28 mouse cellular contexts compared by ENCODE assay signal in the genomic region with DNA sequence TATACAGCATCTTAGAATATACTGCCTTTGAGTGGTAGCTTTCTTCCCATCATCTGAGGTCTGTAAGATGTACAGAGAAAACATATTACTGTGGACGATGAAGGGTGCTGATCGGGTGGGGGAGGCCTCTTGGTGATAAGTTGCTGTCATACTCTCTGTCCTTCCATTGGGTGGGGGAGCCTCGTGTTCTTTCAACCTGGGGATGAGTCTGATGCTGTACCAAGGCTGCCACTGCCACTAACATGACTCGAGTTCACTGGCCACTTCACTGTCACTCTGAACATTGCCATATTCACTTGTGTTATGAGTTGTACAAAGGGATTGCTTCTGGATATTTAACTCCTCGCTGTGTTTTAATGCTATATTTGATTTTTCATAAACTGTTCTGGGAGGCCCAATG.
"Had no signal": no experiment of that assay in that cellular context is flagged by ENCODE, and none has a peak within 500 bp of the region (broad histone marks: within the 10 kb centered on the region; RNA-seq: fewer than 3 reads in every experiment).

No protein-coding gene starts in this region.

- H3K9ac ChIP-seq: embryonic facial prominence, embryonic 12.5 days; embryonic facial prominence, embryonic 13.5 days; embryonic facial prominence, embryonic 15.5 days; forebrain, embryonic 12.5 days; forebrain, embryonic 13.5 days; forebrain, embryonic 15.5 days; forebrain, postnatal 0 days had no signal

- H3K4me3 ChIP-seq: embryonic facial prominence, embryonic 10.5 days; embryonic facial prominence, embryonic 12.5 days; embryonic facial prominence, embryonic 13.5 days; embryonic facial prominence, embryonic 15.5 days; erythroblast, embryonic 14.5 days; forebrain, embryonic 10.5 days; forebrain, embryonic 12.5 days; forebrain, embryonic 13.5 days; forebrain, embryonic 15.5 days; gastrocnemius, adult 2 months; heart, adult 2 months had no signal

- ATAC-seq: forebrain, embryonic 13.5 days; forebrain, embryonic 14.5 days; forebrain, embryonic 15.5 days; forebrain, embryonic 16.5 days; forebrain, postnatal 0 days had no signal

- H3K27me3 ChIP-seq: embryonic facial prominence, embryonic 12.5 days; embryonic facial prominence, embryonic 13.5 days; embryonic facial prominence, embryonic 15.5 days; forebrain, embryonic 12.5 days; forebrain, embryonic 13.5 days; forebrain, embryonic 15.5 days had no signal

- H3K27ac ChIP-seq: embryonic facial prominence, embryonic 10.5 days; embryonic facial prominence, embryonic 12.5 days; embryonic facial prominence, embryonic 13.5 days; embryonic facial prominence, embryonic 15.5 days; forebrain, embryonic 12.5 days; forebrain, embryonic 13.5 days; forebrain, embryonic 15.5 days; gastrocnemius, adult 2 months; heart, adult 2 months had no signal

- H3K4me2 ChIP-seq: embryonic facial prominence, embryonic 12.5 days; embryonic facial prominence, embryonic 13.5 days; embryonic facial prominence, embryonic 15.5 days; forebrain, embryonic 12.5 days; forebrain, embryonic 13.5 days; forebrain, embryonic 15.5 days had no signal

- DNase-seq: cerebellum, adult 2 months; cerebellum, adult 8-10 months; cerebellum, adult 9-10 months; cerebellum, adult 9-11 months; cerebellum, postnatal 10 days; cerebellum, postnatal 14 days; cerebellum, postnatal 25 days; cerebellum, postnatal 36 days; embryo, embryonic 11 days; forebrain, postnatal 0 days; gastrocnemius, adult 2 months; gastrocnemius, postnatal 10 days; gastrocnemius, postnatal 14 days; gastrocnemius, postnatal 25 days; gastrocnemius, postnatal 36 days; heart, adult 18-20 months; heart, adult 2 months had no signal

- H3K36me3 ChIP-seq: embryonic facial prominence, embryonic 10.5 days; embryonic facial prominence, embryonic 12.5 days; embryonic facial prominence, embryonic 13.5 days; embryonic facial prominence, embryonic 15.5 days; forebrain, embryonic 10.5 days; forebrain, embryonic 12.5 days; forebrain, embryonic 15.5 days had no signal

- H3K9me3 ChIP-seq: embryonic facial prominence, embryonic 10.5 days; embryonic facial prominence, embryonic 12.5 days; embryonic facial prominence, embryonic 13.5 days; embryonic facial prominence, embryonic 15.5 days; forebrain, embryonic 10.5 days; forebrain, embryonic 12.5 days; forebrain, embryonic 13.5 days; forebrain, embryonic 15.5 days had no signal
